Mouse (Mus musculus) thymus, postnatal 10 days (tissue): ENCODE results near the gene Dab2.
A peak's percentile ranks its signal among the peaks of the same experiment; 100 is the strongest.

Source experiments
- DNase-seq, 2 experiments: peaks; one replicate each; pipeline ENCODE4 v3.0.0; 2021; ENCODE audit warnings: low spot score in 2 of 2

Dab2 gene

DNA sequence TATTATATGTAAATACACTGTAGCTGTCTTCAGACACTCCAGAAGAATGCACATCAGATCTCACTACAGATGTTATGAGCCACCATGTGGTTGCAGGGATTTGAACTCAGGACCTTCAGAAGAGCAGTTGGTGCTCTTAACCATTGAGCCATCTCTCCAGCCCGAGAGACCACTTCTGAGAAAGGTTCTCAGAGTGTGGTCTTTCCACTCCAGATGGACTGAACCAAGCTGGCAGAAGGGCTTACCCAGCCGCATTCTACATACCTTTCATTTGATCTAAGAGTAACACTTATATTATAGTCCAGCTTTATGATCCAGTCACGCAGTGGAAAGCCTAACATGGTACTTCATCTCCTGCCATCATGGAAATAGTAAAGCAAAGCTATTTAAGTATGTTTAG lies 92.3 kb downstream of the Dab2 start:
- DNase-seq: no peak

DNA sequence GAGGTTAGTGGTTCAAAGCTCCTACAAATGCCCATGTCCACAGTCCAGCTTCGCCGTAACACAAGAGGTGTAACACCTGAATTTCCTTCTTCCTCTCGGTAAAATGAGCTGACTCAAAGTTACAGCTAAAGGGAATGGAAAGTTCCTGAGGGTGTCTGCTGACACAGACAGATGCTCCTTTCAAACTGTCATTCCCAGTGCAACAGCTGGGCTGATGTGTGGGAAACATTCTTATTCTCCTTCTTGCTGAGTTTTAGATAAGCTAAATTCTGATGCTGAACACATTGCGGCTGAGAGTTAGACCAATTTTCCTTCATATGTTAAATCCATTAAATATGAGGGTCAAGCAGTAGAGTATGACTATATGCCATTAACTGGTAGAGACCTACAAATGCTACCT lies 94.0 kb downstream of the Dab2 start:
- no peak for DNase-seq

DNA sequence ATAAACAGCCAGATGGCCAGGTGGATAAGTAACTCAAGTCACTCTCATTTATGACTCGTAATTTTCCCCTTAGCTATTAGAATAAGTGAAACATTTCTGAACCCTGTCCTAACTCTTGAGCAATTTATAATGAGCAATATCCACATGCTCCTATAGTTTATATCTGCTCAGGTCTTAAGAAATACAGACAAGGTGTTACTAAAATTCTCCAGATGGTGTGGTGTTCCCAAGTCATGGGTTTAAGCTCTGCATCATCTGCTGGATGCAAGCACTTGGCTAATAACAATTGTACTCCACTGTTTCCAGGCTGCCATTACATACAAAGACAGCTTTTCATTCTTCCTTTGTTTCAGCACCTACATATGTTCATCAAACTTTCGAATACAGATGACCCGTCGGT lies 98.6 kb downstream of the Dab2 start:
- no peak for DNase-seq

DNA sequence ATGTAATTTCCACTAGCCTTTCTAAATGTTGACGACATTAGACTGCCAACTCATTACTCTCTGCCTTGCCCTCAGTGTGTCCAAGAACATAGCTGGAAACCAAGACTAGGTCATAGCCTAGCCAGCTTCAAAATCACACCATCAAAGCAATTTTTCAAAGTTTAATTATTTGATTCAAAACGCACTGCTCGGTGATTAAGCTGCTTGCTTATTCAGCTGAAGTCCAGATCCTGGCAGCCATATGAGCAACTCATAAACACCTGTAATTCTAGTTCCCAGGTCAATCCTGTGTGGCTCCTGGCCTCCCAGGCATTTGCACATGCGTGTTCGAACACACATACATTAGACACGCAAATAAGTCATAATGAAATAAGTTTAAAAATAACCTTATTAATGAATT lies 99.3 kb downstream of the Dab2 start:
- no peak for DNase-seq

DNA sequence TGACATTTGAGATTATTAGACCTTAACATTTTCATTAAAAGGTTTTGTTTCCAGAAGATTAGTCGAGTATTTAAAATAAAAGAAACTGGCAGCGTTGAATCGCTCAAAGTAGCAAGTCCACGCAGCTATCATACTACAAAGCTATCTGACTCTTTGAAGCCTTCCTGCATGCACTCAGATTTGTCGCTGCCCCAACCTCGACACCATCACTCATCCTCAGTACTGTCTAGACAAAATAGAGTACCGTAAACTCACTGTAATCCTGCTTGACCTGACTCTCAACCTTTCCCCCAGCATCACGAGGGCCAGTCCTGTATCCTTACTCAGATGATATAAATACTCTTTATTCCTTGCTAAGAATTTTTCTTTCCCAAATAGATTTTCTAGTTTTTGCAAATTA lies 100.5 kb downstream of the Dab2 start:
- DNase-seq: no peak

DNA sequence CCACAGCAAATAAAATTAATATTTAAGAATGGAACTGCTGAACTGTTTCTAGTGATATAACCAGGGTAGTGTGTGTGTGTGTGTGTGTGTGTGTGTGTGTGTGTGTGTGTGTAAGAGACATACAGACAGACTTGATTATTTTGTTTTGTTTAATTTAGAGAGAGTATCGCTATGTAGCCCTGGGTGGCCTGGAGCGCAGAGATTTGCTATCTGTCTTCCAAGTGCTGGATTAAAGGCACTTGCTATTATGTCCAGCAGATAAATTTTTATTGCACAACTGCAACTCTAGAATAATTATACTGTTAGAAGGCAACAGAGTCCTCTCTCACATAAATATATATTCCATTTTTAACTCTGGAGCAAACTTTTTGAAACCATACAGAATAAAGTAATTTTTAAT lies 102.8 kb downstream of the Dab2 start:
- DNase-seq: no peak

DNA sequence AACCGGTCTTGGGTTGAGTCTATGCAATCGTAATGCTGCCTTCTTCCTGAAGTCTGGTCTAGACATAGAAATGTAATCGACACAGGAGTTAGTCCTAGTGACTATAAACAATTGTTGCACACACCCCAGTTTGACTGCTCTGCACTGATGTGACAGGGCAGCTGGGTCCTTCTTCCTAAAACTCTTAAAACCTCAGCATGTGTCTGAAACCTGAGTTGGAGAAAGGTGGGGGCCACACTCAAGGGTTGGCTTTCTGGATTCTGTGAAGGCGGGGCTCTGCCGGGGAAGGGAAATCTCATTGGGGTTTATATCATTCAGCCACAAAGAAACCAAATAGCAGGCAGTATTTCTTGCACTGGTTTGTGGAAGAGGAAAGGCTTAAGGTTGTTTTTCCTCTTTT lies 104.6 kb downstream of the Dab2 start:
- no peak for DNase-seq

DNA sequence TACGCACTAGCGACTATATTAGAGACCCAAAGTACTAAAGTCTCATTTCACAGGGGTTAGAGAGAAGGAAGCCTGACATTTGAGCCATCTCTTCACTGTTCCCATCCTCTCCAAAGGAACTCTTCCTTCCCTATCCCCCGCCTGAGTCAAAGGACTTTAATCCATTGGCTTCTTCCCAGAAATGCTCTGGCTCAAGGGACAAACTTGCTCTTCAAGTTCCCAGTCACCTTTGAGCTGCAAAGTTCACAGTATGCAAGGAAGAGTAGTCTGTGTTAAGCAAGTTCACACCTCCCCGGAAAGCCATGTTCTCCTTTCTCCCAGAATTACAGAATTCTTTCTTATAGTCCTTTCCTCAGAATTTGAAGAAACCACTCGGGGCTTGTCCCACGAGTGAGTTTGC lies 107.2 kb downstream of the Dab2 start:
- no peak for DNase-seq

DNA sequence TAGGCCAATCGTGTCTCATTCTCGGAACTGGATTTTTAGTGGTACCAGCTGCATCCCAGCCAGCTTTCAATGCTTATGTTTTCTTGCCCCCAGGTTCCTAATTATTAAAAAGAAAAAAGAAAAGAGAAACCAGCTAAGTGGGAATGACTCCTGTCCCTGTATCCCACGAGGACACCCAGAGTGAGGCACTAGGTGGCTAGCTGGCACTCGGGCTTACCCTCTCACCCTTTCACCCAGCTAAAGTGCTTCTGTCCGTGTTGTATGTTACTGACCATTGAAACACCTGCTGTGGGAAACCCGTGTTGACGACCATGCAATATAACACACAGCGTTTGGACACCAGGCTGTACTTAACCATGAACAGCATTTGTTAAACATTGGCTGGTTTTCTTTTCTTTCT lies 109.4 kb downstream of the Dab2 start:
- DNase-seq: no peak

DNA sequence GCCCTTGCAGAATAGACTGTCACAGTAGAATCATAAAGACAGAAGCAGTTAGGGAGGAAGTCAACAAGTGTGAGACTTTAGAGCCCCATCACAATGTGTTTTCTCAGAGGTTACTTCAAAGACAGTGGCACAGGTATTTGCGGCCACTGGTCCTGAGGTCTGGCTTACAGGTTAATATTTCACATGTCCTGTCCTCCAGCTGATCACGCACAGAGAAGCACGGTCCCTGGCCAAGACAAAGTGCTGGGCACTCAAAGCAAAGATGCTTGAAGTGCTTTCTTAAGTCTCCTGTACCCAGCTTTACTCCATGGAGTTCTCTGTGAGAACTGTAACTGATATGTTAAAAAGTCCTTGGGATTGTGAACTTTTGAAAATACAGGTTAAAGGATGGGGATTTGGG lies 110.6 kb downstream of the Dab2 start:
- no peak for DNase-seq

DNA sequence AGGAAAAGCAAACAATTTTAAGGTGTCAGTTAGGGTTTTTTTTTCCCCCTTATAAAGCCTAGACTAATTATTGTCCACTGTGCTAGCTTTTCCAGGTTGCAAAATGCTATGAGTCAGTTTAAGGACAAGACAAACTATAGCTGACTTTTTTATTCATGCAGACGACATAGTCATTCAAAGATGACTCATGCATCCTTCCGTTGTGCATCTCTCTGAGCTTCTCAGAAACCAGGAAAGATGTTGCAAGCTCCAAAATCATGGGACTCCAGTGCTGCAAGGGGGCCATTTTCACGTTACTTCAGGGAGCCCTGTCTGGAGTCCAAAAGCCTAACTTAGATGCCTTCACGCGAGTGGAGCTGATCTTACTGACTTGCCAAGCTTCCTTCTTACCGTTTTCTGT lies 111.7 kb downstream of the Dab2 start:
- DNase-seq: no peak

DNA sequence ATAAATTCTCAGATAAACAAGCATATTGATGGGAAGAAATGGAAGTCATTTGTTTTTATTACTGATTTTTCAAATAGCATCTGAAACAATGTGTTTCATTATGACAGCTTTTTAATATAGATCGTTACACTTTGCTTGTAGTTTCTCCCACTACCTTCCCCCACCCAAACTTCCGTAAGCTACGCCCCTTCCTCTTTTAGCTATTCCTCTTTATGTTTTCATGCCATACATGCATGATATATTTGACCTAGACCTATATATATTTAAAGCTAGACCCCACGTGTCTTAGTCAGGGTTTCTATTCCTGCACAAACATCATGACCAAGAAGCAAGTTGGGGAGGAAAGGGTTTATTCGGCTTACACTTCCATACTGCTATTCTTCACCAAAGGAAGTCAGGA lies 115.7 kb downstream of the Dab2 start:
- DNase-seq: no peak

DNA sequence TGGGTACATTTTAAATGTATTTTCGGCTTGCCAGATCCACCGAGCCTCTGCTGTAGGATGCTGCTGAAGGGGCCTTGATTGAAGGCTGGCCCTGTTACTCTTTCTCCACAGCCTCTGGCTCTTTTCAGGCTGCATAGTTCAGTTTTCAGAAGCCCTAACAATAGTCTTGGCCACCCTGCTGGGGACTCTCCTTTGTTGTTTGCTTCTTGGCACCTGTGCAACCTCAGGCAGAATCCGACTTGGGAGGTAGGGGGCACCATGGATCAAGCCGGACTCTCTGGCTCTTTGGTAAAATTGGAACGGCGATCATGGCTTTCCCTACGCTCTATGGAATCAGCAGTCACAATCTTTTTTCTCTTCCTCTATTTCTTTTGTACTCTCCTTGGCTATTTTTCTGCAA lies 132.2 kb downstream of the Dab2 start:
- DNase-seq: no peak

DNA sequence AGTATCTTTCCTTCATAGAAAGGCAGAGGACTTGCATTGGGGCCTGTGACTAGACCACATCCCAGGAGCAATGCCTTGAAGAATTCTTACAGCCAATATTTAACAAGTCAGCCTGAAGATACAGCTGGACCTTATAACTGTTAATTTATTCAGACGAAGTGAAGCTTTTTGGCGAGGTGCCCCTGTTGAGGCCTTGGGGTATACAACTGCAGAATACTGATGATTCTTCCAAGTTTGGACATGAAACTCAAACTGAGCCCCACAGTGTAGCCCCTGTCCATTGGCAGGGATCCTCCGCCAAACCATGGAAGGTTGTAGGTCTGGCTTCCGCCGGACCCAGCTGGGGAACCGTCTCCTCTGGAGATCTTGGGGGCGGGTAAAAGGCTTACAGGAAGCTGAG lies 132.8 kb downstream of the Dab2 start:
- DNase-seq: no peak

DNA sequence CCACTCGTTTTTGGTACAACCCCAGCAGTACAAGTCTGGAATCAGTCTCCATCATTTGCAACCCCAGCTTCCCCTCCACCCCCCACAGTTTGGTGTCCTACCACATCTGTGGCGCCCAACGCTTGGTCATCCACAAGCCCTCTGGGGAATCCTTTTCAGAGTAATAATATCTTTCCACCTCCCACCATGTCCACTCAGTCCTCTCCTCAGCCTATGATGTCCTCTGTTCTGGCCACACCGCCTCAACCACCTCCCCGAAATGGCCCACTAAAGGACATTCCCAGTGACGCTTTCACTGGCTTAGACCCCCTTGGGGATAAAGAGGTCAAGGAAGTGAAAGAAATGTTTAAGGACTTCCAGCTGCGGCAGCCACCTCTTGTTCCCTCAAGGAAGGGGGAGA lies 135.7 kb downstream of the Dab2 start:
- no peak for DNase-seq

DNA sequence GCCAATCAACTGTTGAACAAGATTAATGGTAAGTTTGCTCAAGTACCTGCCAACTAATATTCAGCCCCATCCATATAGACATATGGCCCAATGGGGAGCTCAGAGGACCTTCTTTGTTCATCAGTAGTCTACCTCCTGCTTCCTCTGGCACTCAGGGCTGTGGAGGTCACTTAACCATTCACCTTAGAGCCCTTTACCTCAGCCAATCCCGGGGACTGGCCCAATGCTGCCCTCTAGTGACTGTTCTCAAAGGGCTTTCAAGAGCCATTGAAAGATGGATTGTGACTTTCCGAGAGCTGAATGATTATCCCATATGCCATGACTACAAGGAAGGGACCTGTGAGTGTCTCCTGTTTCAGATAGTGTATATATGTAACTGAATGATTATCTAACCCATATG lies 136.2 kb downstream of the Dab2 start:
- DNase-seq: peak in 1 of 2 experiments; percentile 44

DNA sequence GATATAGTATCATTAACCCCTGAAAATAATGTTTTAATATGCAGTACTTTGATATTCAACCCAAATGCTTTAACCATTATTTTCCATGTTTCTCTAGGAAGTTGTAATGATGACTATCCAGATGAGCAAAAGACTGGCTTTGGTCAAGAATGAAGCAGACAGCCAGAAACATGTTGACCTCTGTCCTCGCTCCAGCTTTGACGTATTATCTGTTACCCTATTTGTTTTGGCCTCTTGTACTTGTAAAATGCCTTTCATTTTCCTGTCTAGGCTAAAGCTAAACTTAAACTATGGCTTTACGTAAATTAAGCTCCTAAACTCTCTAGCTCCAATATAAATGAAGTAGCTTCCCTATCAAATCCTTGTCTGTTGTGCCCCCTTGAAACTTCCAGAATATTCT lies 139.1 kb downstream of the Dab2 start:
- DNase-seq: no peak

DNA sequence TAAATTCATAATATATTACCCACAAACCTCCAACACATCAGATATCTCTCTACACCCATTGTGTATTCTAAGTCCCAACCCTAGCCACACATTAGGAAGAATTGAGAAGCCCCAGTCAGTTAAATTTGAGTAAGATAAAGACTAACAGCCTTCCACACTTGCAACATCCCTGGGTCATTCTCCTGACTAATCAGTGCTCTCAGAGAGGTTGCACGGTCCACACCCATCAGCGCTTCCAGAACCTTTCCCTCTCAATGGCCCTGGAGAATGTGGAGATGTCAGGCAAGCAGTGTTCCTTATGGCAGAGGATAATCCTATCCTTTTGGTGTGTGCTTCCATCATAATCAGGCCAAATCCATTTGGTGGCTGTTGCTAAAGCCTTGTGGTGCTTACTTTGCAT lies 144.9 kb downstream of the Dab2 start:
- no peak for DNase-seq

DNA sequence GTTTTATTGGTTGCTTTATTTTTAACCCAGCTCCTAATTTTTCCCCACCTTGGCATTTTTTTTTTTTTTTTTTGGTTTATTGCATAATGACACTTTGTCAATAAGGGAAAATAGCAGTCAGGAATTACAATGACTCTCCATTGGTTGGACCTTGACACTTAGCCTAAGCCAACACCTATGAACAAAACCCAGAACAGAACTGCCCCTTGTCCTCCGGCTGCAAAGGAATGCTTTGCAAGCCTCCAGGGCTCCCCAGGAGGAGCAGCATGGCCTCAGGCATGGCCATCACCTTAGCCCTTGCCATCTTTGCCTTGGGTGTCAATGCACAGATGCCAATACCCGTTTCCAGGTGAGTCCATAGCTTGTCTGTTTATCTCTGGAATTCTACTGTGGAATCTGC lies 145.5 kb downstream of the Dab2 start, which contains the start of gene C9:
Gene C9 (plus strand): TSS at position 193 of the 400 bp plus-strand sequence.
- DNase-seq: no peak

DNA sequence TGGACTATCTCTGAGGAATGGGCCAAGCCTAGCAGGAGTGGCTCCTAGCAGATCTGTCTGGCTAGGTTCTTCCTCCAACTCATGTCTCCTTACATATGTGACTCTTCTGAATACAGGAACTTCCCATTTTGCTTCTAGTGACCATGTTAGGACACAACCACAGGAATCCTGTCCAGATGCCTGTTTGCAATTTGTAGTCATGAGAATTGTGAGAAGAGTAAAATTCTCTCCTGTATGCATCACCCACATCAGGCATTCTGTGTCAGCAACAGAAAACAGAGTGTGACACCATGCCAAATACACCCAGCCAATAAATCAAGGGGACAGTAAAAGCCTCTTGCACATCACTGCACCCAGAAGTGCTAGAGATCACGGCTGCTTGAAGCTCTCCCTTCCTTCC lies 146.6 kb downstream of the Dab2 start:
- DNase-seq: no peak

DNA sequence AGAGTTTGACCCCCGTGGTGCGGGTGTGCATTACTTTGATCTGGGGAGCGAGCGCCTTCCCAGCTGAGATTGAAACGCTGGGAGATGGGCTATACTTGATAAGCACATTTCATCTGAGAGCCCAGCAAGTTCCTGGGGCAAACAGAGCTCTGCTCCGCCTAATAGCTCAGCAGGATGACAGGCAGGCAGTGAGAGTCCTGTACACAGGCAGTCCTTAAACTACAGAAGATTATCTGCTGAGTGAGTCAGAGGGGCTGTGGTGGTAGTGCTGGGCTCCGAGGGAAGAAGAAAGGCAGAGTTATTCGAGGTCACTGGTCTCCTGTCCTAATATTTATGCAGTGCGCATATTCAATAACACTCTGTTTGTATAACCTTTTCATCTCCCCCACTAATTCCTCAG lies 149.3 kb downstream of the Dab2 start:
- no peak for DNase-seq

DNA sequence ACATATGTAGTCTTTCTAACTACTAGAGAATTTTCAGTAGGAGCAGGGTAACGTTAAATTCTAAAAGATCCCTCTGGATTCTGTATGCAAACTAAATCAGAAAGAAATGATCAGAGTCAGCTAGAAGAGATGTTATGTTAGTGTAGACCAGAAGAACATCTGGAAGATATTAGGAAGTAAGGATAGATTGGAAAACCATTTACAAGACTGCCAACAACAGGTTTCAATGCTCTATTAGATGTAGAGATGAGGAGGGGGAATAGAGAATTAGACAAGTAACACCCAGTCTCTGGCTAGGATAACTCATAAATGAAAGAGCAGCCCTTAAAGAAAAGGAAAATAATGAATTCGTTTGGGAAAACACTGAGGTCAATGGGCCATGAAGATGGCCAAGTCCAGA lies 154.9 kb downstream of the Dab2 start:
- DNase-seq: no peak

DNA sequence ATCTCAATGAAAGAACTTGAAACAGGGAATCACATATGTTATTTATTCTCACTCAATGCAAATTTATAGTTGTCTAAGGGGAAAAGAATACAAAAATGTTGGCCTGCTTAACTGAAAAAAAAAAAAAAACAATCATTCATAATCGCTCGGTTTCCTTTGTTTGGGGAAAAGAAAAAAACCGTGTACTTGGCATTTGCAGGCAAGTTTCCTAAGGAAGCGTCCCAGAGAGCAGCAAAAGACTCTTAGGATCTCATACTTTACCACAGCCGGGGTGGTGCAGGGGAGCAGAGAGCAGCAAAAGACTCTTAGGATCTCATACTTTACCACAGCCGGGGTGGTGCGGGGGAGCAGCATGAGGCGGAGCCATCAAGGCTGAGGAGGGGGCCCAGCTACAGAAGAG lies 161.8 kb downstream of the Dab2 start:
- DNase-seq: no peak

DNA sequence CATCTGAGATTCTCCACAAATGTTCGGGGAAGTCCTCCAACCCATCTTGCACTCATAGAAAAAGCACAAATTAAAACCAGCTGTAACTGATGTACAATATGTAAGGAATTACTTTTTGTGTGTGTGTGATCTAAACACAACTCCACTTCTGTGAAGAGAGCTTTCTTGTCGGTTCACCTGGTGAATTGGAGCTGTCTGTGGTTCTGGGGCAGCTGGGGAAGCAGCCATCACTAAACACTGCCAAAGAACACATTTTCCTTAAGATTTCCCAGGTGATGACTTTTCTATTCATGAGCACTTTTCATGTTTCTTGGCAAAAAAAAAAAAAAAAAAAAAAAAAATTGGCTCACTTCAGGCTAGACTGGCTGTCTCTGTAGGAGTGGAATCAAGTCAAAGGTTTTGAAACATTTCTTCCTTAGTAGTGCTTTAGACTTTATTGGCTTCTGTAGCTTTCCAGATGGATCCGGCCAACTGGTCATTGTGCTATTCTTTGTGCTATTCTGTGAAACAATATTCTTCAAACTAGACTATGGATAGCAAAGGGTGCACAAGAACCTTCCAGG lies 163.9 kb downstream of the Dab2 start:
- no peak for DNase-seq

DNA sequence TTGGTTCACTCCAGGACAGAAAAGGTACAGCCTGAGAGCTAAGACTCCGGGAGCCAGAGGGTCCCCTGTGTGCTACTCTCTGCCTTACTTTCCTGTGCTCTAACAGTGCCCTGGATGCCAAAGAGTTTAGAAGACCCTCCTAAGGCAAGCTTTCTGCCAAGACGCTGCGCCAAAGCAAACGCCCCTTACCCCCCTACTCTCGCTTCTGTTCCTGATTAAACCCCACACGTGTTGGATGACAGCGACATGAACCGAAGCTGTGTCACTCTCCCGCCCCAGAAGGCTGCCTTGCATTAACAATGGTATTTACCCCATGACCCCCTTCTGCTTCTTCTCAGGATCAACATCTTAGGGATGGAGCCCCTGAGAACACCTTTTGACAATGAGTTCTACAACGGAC lies 167.4 kb downstream of the Dab2 start:
- DNase-seq: no peak
